In genomic region chr11:70561937-70562286, GRCm38 (mm10) we compare ENCODE assay signal across 9 mouse cellular contexts. TPM values are rescaled to one million over a fixed set of nuclear protein-coding genes. Genes with fewer than 3 reads are reported as not detected.
A peak's percentile ranks its signal among the peaks of the same experiment; 100 is the strongest.
DNase-seq lines count a peak whose midpoint lies in the region; ATAC-seq and TF ChIP-seq lines count a peak whose summit lies in the region.
"Had no signal": no experiment of that assay in that cellular context is flagged by ENCODE, and none has a peak within 500 bp of the region (broad histone marks: within the 10 kb centered on the region; RNA-seq: fewer than 3 reads in every experiment).

No protein-coding gene starts in this region.

- no peaks in the 10 kb centered on the region for H3K9me3 ChIP-seq in neural tube, embryonic 11.5 days (ENCODE audit: control insufficient read depth, low read length)
- H3K9me3 ChIP-seq in limb, embryonic 15.5 days = no peaks in the 10 kb centered on the region
- no peaks in the 10 kb centered on the region for H3K9me3 ChIP-seq in stomach, embryonic 15.5 days

- no peaks in the 10 kb centered on the region for H3K36me3 ChIP-seq in neural tube, embryonic 11.5 days (ENCODE audit: control insufficient read depth, insufficient read depth, low read length)
- H3K36me3 ChIP-seq in limb, embryonic 15.5 days = no peaks in the 10 kb centered on the region
- H3K36me3 ChIP-seq in stomach, embryonic 15.5 days = no peaks in the 10 kb centered on the region

- peak overlapping the region; percentile 84 for H3K4me3 ChIP-seq in cerebellum, adult 2 months (replicated peaks; ENCODE audit: insufficient read depth, low read depth, low read length)
- H3K4me3 ChIP-seq in neural tube, embryonic 11.5 days (ENCODE audit: low read depth, low read length) = peak overlapping the region; percentile 81
- peak overlapping the region; percentile 90 for H3K4me3 ChIP-seq in limb, embryonic 15.5 days
- peak overlapping the region; percentile 88 for H3K4me3 ChIP-seq in stomach, embryonic 15.5 days (replicated peaks)

- 0 out of 2 replicates have a peak, but pooled peaks have one; percentile 7 for ATAC-seq in neural tube, embryonic 11.5 days (ENCODE audit: insufficient read depth, low FRiP score, low TSS enrichment)
- ATAC-seq in limb, embryonic 15.5 days (ENCODE audit: insufficient number of reproducible peaks, low FRiP score, low TSS enrichment, low read depth) = no peak
- no peak; the same call in 1 of the 2 replicates for ATAC-seq in stomach, embryonic 15.5 days (ENCODE audit: insufficient read depth, low FRiP score, low read depth)

- no peak for DNase-seq in cerebellum, adult 2 months
- DNase-seq in cerebellum, postnatal 25 days = no peak
- no peak for DNase-seq in neural tube, embryonic 11.5 days (ENCODE audit: low spot score)
- DNase-seq in neural tube, embryonic 10.5 days (ENCODE audit: extremely low spot score, low spot score) = no peak
- DNase-seq in ovary, postnatal 36 days (ENCODE audit: low spot score) = no peak
- no peak for DNase-seq in spleen, postnatal 4 days (ENCODE audit: low spot score in 2 of 2)

- H3K9ac ChIP-seq in neural tube, embryonic 11.5 days (ENCODE audit: low read length) = peak overlapping the region; percentile 82
- H3K9ac ChIP-seq in limb, embryonic 15.5 days = 0 out of 2 replicates have a peak overlapping the region, but pooled peaks have one; percentile 72
- H3K9ac ChIP-seq in stomach, embryonic 15.5 days = peak overlapping the region; percentile 86; the same call in 1 of the 2 replicates

- no peaks in the 10 kb centered on the region for H3K27me3 ChIP-seq in cerebellum, adult 2 months (ENCODE audit: control insufficient read depth, insufficient read depth, low read length)
- no peaks in the 10 kb centered on the region for H3K27me3 ChIP-seq in neural tube, embryonic 11.5 days (ENCODE audit: control insufficient read depth, insufficient read depth, low read length)
- H3K27me3 ChIP-seq in limb, embryonic 15.5 days = no peaks in the 10 kb centered on the region
- H3K27me3 ChIP-seq in stomach, embryonic 15.5 days (replicated peaks) = no peaks in the 10 kb centered on the region

- TF ChIP-seq CTCF in cerebellum, adult 2 months (IDR thresholded peaks at IDR 0.05; ENCODE audit: borderline replicate concordance, insufficient read depth, low read depth, low read length) = no peak

- peaks cover 6% of the 10 kb centered on the region for H3K4me1 ChIP-seq in cerebellum, adult 2 months (ENCODE audit: control insufficient read depth, insufficient read depth, low read length)
- H3K4me1 ChIP-seq in neural tube, embryonic 11.5 days (ENCODE audit: control insufficient read depth, insufficient read depth, low read length) = peaks cover 30% of the 10 kb centered on the region
- peaks cover 35% of the 10 kb centered on the region for H3K4me1 ChIP-seq in limb, embryonic 15.5 days
- peaks cover 19% of the 10 kb centered on the region for H3K4me1 ChIP-seq in stomach, embryonic 15.5 days

- TF ChIP-seq POLR2A in cerebellum, adult 2 months (IDR thresholded peaks at IDR 0.05; ENCODE audit: borderline replicate concordance, insufficient read depth, low read length) = no peak

- 2% methylated on average over 2 of the region's 2 CpGs for WGBS in cerebellum, adult 2 months
- WGBS in neural tube, embryonic 11.5 days = 4% methylated on average over 2 of the region's 2 CpGs
- 6% methylated on average over 2 of the region's 2 CpGs for WGBS in limb, embryonic 15.5 days
- 2% methylated on average over 2 of the region's 2 CpGs for WGBS in stomach, embryonic 15.5 days

- peak overlapping the region; percentile 93 for H3K4me2 ChIP-seq in neural tube, embryonic 11.5 days (ENCODE audit: low read depth)
- H3K4me2 ChIP-seq in limb, embryonic 15.5 days = peak overlapping the region; percentile 90
- H3K4me2 ChIP-seq in stomach, embryonic 15.5 days = peak overlapping the region; percentile 90

- H3K27ac ChIP-seq in cerebellum, adult 2 months (ENCODE audit: insufficient read depth, low read length) = no peak overlapping the region
- peak overlapping the region; percentile 56; the same call in 1 of the 2 replicates for H3K27ac ChIP-seq in neural tube, embryonic 11.5 days (ENCODE audit: low read depth, low read length)
- H3K27ac ChIP-seq in limb, embryonic 15.5 days = peak overlapping the region; percentile 90
- H3K27ac ChIP-seq in stomach, embryonic 15.5 days = peak overlapping the region; percentile 91; the same call in 1 of the 2 replicates

RNA-seq across cellular contexts. Expression of gene Mink1, which starts 0.8 kb away (rescaled TPM):
- polyA plus RNA-seq in cerebellum, adult 2 months (2012; rRNA removed) = 222 and 224 TPM in 2 replicates
- 15.0 and 16.0 TPM in 2 replicates for polyA plus RNA-seq in neural tube, embryonic 11.5 days (2014; fragmentation: Nextera tagmentation; extraction: Ambion mirVana)
- polyA plus RNA-seq in limb, embryonic 15.5 days (2015; fragmentation: Nextera tagmentation; extraction: Ambion mirVana) = 14.1 TPM in 2 replicates
- polyA plus RNA-seq in stomach, embryonic 15.5 days (2015; fragmentation: Nextera tagmentation; extraction: Ambion mirVana) = 14.9 and 15.9 TPM in 2 replicates

RNA-seq across cellular contexts. Expression of gene Pld2, which starts 22.0 kb away (rescaled TPM):
- 19.2 and 21.3 TPM in 2 replicates for polyA plus RNA-seq in cerebellum, adult 2 months (2012; rRNA removed)
- polyA plus RNA-seq in neural tube, embryonic 11.5 days (2014; fragmentation: Nextera tagmentation; extraction: Ambion mirVana) = 2.9 and 4.0 TPM in 2 replicates
- polyA plus RNA-seq in limb, embryonic 15.5 days (2015; fragmentation: Nextera tagmentation; extraction: Ambion mirVana) = 10.4 and 11.9 TPM in 2 replicates
- 12.9 and 13.7 TPM in 2 replicates for polyA plus RNA-seq in stomach, embryonic 15.5 days (2015; fragmentation: Nextera tagmentation; extraction: Ambion mirVana)

RNA-seq across cellular contexts. Expression of gene Gm40193, which starts 29.2 kb away (rescaled TPM):
- not detected in 2 replicates for polyA plus RNA-seq in cerebellum, adult 2 months (2012; rRNA removed)
- polyA plus RNA-seq in neural tube, embryonic 11.5 days (2014; fragmentation: Nextera tagmentation; extraction: Ambion mirVana) = not detected in 2 replicates
- not detected in 2 replicates for polyA plus RNA-seq in limb, embryonic 15.5 days (2015; fragmentation: Nextera tagmentation; extraction: Ambion mirVana)
- not detected in 2 replicates for polyA plus RNA-seq in stomach, embryonic 15.5 days (2015; fragmentation: Nextera tagmentation; extraction: Ambion mirVana)
- polyA plus RNA-seq: large intestine, adult 2 months had no signal

RNA-seq across cellular contexts. Expression of gene Psmb6, which starts 36.7 kb away (rescaled TPM):
- 319 TPM in 2 replicates for polyA plus RNA-seq in cerebellum, adult 2 months (2012; rRNA removed)
- 898 and 923 TPM in 2 replicates for polyA plus RNA-seq in neural tube, embryonic 11.5 days (2014; fragmentation: Nextera tagmentation; extraction: Ambion mirVana)
- polyA plus RNA-seq in limb, embryonic 15.5 days (2015; fragmentation: Nextera tagmentation; extraction: Ambion mirVana) = 660 and 698 TPM in 2 replicates
- 689 and 690 TPM in 2 replicates for polyA plus RNA-seq in stomach, embryonic 15.5 days (2015; fragmentation: Nextera tagmentation; extraction: Ambion mirVana)

RNA-seq across cellular contexts. Expression of gene Gltpd2, which starts 42.9 kb away (rescaled TPM):
- 0.11 TPM in 1 of 2 replicates, not detected in the other for polyA plus RNA-seq in cerebellum, adult 2 months (2012; rRNA removed)
- 0.20 TPM in 1 of 2 replicates, not detected in the other for polyA plus RNA-seq in neural tube, embryonic 11.5 days (2014; fragmentation: Nextera tagmentation; extraction: Ambion mirVana)
- 0.26 and 0.65 TPM in 2 replicates for polyA plus RNA-seq in limb, embryonic 15.5 days (2015; fragmentation: Nextera tagmentation; extraction: Ambion mirVana)
- 2.1 and 3.3 TPM in 2 replicates for polyA plus RNA-seq in stomach, embryonic 15.5 days (2015; fragmentation: Nextera tagmentation; extraction: Ambion mirVana)

Comparison
In these comparisons a context has a peak if more than half of its experiments do, and no peak if none do; other contexts are left out.
1. RNA of gene Mink1, which starts 0.8 kb away (polyA plus RNA-seq): 222 to 224 TPM in cerebellum, adult 2 months; 15.0 to 16.0 TPM in neural tube, embryonic 11.5 days, 14.9 to 15.9 TPM in stomach, embryonic 15.5 days and 14.1 TPM in limb, embryonic 15.5 days; every median in the first group is over 10 times any median in the second.
2. Peak in every context shown above with its lines, with median percentiles within 50 percentile points of each other: H3K4me3 ChIP-seq, H3K4me2 ChIP-seq and H3K9ac ChIP-seq.